Mouse (Mus musculus) embryo, embryonic 11.5 days (tissue): Measurements from ENCODE around the gene Abcb1b.
"Not testable (repeated sequence)": the region's sequence is repeated elsewhere in the genome, so short reads cannot be mapped to it uniquely, and the experiment has no call there.

Source experiments
- DNase-seq: peaks from one replicate; pipeline ENCODE4 v3.0.0-alpha.2; 2012; ENCODE audit warnings: low read depth, low spot score

Abcb1b gene

GRCm38 (mm10) chr5:8863580-8864337 lies 65.8 kb downstream of the Abcb1b start:
- no peak for DNase-seq

GRCm38 (mm10) chr5:8865630-8866029 lies 67.7 kb downstream of the Abcb1b start:
- not testable (repeated sequence) for DNase-seq

GRCm38 (mm10) chr5:8866366-8866765 lies 68.4 kb downstream of the Abcb1b start:
- DNase-seq = no peak

DNA sequence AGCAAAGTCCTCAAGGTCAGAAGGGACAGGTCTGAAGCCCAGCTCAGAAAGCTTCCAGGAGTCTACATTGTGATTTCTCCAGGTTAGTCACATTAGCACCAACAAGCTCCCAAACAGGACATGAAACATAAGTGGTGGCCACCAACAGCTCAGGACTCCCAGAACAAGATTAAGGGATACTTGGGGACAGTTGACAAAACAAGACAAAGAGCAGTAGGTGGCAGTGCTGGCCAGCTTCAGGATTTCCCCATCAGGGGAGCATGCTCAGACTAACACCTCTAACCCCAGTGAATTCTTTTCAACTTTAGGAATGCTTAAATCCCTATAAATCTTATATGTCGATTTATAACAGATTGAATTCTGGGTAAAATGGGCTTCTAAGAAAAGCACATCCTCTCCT lies 70.1 kb downstream of the Abcb1b start:
- peak; percentile 9 for DNase-seq

GRCm38 (mm10) chr5:8872979-8873915 lies 75.3 kb downstream of the Abcb1b start:
- no peak for DNase-seq

GRCm38 (mm10) chr5:8877086-8877485 lies 79.1 kb downstream of the Abcb1b start:
- DNase-seq = no peak

- no peak for DNase-seq
Observed at GRCm38 (mm10) chr5:8877800-8878199, 79.9 kb downstream of the Abcb1b start.

DNA sequence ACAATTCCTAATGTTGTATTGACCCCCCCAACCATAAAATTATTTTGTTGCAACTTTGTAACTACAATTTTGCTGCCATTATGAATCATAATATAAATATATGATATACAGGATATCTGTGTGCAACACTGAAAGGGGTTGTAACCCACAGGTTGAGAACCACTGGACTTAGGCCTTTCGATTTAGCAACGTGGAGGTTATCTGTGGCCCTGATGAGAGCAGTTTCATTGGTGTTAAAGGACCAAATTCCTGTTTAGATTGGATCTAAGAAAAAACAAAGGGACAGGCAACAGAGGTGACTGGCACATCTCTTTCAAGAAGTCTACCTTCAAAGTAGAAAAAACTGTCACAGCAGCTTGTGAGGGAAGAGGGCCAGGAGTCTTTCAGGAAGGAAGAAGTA lies 87.9 kb downstream of the Abcb1b start:
- no peak for DNase-seq

DNA sequence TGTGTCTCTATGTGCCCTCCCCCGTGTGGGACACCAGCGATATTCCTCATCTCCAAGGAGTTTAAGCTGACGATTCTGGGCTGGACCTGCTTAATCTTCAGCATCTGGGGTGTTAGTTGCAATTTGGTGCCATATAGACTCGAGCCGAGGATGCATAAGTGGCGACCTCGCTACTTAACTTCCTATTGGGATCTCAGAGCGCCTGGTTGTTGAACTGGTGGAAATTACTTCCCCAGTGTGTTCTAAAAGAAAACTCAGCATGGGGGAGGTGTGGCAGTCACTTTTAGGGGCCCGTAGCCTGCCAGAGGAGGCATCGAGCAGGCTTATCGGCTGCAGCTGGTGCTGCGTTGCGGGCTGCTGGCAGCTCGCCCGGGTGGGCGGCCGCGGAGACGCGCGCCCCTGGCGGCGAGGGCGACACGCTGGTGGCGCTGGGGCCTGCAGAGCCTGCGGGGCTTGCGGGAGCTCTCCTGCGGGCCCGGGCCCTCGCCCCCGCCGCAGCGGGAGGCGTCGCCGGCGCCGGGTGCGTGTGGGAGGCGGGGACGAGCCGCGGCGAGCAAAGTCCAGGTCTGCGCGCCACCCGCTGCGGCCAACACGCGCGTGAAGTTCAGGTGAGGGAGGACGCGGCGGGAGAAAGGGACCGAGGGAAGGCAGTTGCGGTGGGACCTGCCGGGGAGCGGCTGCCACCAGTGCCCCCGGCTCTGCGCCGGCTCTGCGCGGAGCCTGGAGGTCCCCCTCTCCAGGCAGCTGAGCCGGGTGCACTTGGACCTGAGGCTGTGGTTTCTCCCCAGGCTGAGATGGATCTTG lies 95.6 kb downstream of the Abcb1b start, which contains the start of gene Abcb4:
Gene Abcb4, plus strand, starts transcription at position 418 of the 804 bp plus-strand sequence.
- peak; percentile 29 for DNase-seq

GRCm38 (mm10) chr5:8894104-8894425 lies 96.1 kb downstream of the Abcb1b start:
- DNase-seq = no peak

DNA sequence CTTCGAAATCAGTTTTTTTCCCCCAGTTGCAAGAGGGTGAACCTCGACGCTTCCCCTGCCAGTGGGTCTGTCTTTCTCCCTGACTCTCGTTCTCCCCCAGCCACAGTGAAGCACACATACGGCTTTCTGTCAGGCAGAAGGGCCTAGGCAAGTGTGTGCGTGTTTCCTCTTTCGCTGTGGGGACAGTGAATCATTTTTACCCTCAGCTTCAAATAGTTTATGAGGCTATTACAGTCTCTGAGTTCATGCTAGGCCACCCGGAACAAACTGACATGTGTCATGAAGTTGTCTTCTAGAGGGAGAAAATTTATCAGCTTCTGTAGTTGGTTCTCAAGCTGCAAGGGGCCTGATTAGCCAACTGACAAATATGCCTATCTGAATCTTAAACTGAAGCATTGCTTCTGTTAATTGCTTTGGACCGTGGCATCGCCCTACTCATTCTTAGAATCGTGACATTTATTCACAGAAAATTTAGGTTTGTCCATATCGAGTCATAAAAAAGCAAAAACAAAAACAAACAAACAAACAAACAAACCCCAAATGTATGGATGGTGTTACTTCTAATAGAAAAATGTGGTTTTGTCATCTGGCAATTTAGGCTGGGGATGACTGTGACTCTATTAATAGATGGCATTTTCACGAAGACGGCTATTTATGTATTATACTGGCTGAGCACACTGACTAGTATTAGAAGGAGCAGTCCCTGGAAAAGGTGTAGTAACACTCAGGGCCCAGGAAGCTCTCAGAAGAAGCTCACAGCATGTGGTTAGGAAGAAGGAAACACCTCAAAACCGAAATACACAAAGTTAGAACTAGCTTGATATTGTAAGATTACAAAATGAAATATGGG lies 96.9 kb downstream of the Abcb1b start:
- no peak for DNase-seq

- DNase-seq = no peak
Observed at GRCm38 (mm10) chr5:8896198-8896597, 98.3 kb downstream of the Abcb1b start.

- DNase-seq = no peak
Observed at GRCm38 (mm10) chr5:8898246-8898645, 100.3 kb downstream of the Abcb1b start.

DNA sequence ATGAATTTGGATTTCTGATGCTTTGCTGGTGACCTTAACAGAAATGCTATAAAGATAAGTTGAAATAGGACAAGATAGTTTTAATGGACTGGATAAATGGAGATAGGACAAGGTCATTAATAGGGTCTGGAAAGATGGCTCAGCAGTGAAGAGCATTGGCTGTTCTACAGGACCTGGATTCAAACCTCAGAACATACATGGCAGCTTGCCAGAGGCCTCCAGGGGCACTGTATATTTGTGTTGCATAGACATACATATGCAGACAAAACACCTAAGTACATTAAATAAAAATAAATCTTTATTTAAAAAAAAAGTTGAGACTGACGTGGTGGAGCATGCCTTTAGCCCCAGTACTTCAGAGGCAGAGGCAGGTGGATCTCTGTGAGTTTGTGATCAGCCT lies 103.1 kb downstream of the Abcb1b start:
- DNase-seq = no peak

- no peak for DNase-seq
Observed at GRCm38 (mm10) chr5:8902141-8902817, 104.3 kb downstream of the Abcb1b start.

DNA sequence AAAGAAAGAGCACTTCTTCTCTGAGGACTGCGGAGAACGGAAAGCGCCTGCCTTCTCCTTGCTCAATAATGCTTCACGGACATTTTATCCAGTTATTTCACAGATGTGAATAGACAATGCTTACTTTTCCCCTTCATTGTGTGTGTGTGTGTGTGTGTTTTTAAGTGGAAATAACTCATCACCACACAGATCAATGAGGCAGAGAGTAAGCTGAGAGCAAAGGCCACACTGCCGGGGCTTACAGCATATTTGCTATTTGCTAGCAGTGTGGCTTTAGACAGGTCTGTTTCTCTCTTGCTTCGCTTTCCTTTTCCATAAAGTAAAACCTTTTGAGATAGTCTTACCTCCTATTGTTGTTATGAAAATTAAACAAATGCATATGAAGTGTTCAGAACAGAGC lies 106.6 kb downstream of the Abcb1b start:
- no peak for DNase-seq

GRCm38 (mm10) chr5:8911567-8912198 lies 113.7 kb downstream of the Abcb1b start:
- no peak for DNase-seq
